Mouse (Mus musculus) embryonic fibroblast, embryonic 13.5 days (primary cell): ENCODE measurements around the gene Madd. TPM values are rescaled to one million over a fixed set of nuclear protein-coding genes. Genes with fewer than 3 reads are reported as not detected.

Experiments used
- H3K27ac ChIP-seq: 2 replicates; pipeline ENCODE4 v1.5.1; 2012; ENCODE audit warnings: low read length, control low read depth, inconsistent platforms; ENCODE audit not compliant: insufficient read depth
- H3K4me1 ChIP-seq: 2 replicates; pipeline ENCODE4 v1.6.1; 2011; ENCODE audit warnings: low read length; ENCODE audit not compliant: control insufficient read depth, insufficient read depth
- H3K4me3 ChIP-seq: 2 replicates; pipeline ENCODE4 v1.5.1; 2011; ENCODE audit warnings: mild to moderate bottlenecking, control low read depth, low read length; ENCODE audit not compliant: insufficient read depth
- CTCF ChIP-seq: IDR thresholded peaks from 2 replicates; pipeline ENCODE4 v1.5.1; 2011; ENCODE audit warnings: mild to moderate bottlenecking, control low read depth, low read length, moderate library complexity, borderline replicate concordance; ENCODE audit not compliant: insufficient read depth
- POLR2A ChIP-seq: IDR thresholded peaks from 2 replicates; pipeline ENCODE4 v1.6.1; 2011; ENCODE audit warnings: low read depth, mild to moderate bottlenecking, control low read depth, low read length, moderate library complexity
- polyA plus RNA-seq: library from polyadenylated mRNA; stranded (reverse); fragments of >200 nt; gene quantifications from 2 replicates; pipeline ENCODE4 v1.2.4, GENCODE M21; 2011; ENCODE audit warnings: low read depth; ENCODE audit not compliant: missing spikeins, insufficient read length

Madd gene
- polyA plus RNA-seq, 1 experiment = 6.3 TPM

DNA sequence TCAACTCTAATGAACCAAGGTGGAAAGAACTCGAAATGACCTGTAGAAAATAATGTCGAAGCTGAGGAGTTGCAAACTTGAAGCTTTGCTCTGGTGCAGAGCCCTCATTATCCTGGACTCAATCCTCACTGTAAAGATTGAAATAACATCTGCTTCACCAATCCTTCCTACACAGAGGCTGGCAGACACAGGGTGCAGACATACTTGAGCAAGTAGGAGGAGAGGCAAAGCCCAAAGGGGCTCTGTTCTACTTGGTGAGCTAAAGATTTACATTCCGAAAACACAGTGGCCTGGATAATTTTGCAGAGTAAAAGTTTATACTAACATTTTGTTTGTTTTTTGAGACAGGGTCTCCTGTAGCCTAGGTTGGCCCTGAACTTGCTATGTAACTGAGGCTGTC is 15.3 kb upstream of the Madd start:
- Histone ChIP-seq H3K4me1 (no peaks in the 10 kb centered on the region; the same call in 1 of the 2 replicates), H3K4me3 (no peak overlapping the region), H3K27ac (no peak overlapping the region)
- TF ChIP-seq POLR2A = no peak
- TF ChIP-seq CTCF = no peak

- Histone ChIP-seq H3K27ac (no peak overlapping the region), H3K4me1 (no peaks in the 10 kb centered on the region), H3K4me3 (no peak overlapping the region)
- TF ChIP-seq POLR2A = no peak
- TF ChIP-seq CTCF = no peak
These were observed 13.0 kb upstream of the Madd start for GRCm38 (mm10) chr2:91196577-91197001.

- H3K27ac ChIP-seq = no peak overlapping the region
- TF ChIP-seq POLR2A (peak; percentile 28; the same call in 1 of the 2 replicates), CTCF (peak; percentile 59)
- H3K4me1 ChIP-seq = no peaks in the 10 kb centered on the region
- H3K4me3 ChIP-seq = peak overlapping the region; percentile 2; the same call in 1 of the 2 replicates
These were observed 11.1 kb upstream of the Madd start for GRCm38 (mm10) chr2:91194624-91195332.

GRCm38 (mm10) chr2:91190501-91190900 is 6.9 kb upstream of the Madd start:
- H3K4me3 ChIP-seq = no peak overlapping the region
- TF ChIP-seq POLR2A = no peak
- TF ChIP-seq CTCF = no peak
- H3K27ac ChIP-seq = no peak overlapping the region
- no peaks in the 10 kb centered on the region for H3K4me1 ChIP-seq

DNA sequence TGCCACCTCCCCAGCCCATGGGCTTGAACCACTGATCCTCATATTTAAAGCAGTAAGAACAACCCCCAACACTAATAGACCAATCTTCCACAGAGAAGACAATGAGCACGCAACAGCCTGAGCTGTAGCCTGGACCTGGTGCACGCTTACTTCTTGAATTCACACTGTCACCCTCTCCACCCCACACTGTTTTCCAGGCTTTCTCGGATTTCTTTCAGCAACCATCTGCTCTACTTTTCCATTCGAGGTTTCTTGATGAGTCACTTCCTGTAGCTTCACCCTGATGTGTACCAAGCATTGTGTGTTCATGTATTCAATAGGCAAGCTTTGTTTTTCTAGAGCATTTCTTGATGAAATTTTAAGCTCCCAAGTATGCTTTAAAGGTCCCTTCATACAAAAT is 3.8 kb upstream of the Madd start:
- H3K4me3 ChIP-seq = no peak overlapping the region
- H3K27ac ChIP-seq = peak overlapping the region; percentile 17; the same call in 1 of the 2 replicates
- H3K4me1 ChIP-seq = no peaks in the 10 kb centered on the region
- TF ChIP-seq POLR2A = no peak
- TF ChIP-seq CTCF = no peak

DNA sequence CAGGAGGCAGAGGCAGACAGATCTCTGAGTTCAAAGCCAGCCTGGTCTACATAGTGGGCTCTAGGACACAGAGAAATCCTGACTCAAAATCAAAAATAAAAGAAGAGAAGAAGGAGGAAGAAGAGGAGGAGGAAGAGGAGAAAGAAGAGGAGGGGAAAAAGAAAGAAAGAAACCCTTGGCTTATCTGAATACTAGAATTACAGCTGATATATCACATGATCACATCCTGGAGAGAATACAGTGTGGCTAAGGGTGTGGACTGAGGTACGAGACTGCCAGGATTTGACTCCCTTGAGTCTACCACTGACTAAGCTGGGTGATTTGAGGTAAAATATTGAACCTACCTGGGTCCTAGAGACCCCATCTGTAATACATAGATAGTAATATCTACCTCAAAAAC is 2.6 kb upstream of the Madd start:
- Histone ChIP-seq H3K4me1 (peaks cover 4% of the 10 kb centered on the region; the same call in 1 of the 2 replicates), H3K27ac (no peak overlapping the region), H3K4me3 (no peak overlapping the region)
- TF ChIP-seq CTCF = no peak
- TF ChIP-seq POLR2A = no peak

DNA sequence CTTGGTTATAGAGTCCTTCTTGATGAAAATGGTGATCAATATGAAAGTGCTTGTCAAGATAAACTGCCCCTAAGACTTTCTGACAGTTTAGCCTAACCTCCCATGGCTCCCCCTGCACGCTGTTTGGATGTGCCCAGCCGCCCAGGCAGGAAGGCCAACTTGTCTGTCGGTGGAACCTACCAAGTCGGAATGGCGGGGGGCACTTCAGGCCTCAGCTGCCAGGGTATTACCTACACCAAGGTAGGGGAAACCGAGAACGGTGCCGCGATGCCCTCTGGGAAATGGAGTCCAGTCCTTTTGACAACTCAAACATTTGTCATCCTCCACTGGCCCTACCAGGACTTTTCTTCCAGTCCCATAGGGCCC is 506 bp downstream of the Madd start:
- H3K4me3 ChIP-seq = peak overlapping the region; percentile 76
- H3K4me1 ChIP-seq = peaks cover 4% of the 10 kb centered on the region; the same call in 1 of the 2 replicates
- TF ChIP-seq POLR2A (no peak), CTCF (no peak)
- no peak overlapping the region for H3K27ac ChIP-seq

DNA sequence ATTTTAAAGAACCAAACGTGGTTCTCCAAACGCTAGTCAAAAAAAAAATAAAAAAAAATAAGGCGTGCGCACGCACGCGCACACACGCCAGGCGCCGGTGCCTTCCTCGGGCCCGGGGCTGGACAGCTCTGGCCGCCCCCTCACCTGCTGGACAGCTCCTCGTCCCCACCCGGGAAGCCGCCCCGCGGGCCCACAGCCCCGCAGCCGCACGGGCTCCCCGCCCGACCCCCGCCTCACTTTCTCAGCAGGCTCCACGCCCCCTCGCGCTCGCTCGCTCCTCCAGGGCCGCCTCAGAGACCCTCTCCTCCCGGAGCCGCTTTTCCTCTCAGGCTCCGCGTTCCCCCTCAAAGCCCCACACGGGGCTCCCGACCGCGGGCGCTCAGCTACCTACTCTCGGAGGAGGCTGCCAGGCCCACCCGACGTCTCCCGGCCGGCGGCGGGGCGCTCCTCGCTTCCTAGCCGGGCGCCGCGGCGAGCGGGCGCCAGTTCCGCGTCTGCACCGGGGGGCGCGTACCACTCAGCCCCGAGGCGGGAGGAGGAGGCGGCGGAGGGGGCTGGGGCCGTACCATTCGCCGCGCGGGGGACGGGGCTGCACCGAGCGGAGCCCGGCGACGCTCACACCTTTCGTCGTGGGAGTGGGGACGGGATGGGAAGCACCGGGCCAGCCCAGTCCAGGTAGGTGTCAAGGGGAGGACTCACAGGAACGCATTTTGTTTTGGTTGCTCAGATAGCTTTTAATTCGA is 1.1 kb downstream of the Madd start:
- no peak for TF ChIP-seq POLR2A
- TF ChIP-seq CTCF = no peak
- Histone ChIP-seq H3K27ac (no peak overlapping the region), H3K4me1 (peaks cover 4% of the 10 kb centered on the region; the same call in 1 of the 2 replicates), H3K4me3 (peak overlapping the region; percentile 76)

GRCm38 (mm10) chr2:91182016-91182404 is 1.6 kb downstream of the Madd start:
- no peak for TF ChIP-seq POLR2A
- no peak for TF ChIP-seq CTCF
- H3K4me3 ChIP-seq = peak overlapping the region; percentile 76
- no peak overlapping the region for H3K27ac ChIP-seq
- H3K4me1 ChIP-seq = peaks cover 4% of the 10 kb centered on the region; the same call in 1 of the 2 replicates

DNA sequence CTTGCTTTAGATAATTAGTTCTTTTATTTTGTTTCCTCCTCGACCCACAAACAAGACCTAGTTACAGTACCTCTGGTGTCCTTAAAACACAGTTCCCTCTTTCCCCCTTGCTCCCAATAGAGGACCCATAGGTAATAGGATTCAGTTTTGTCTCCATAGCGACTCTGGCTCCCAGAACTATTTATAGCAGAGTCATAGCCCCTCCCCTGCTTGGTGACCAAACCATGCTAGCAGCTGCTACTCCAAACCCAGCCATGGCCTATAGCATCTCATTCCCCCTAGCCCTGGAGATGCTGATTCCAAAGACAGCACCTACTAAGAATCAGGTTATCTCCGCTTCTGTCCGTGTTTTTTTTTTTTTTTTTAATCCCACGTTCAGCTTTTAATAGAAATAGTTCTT is 2.9 kb downstream of the Madd start:
- Histone ChIP-seq H3K4me1 (peaks cover 4% of the 10 kb centered on the region; the same call in 1 of the 2 replicates), H3K4me3 (no peak overlapping the region), H3K27ac (no peak overlapping the region)
- TF ChIP-seq CTCF (no peak), POLR2A (no peak)
